ENCODE assay signal across 8 mouse cellular contexts in the genomic region with DNA sequence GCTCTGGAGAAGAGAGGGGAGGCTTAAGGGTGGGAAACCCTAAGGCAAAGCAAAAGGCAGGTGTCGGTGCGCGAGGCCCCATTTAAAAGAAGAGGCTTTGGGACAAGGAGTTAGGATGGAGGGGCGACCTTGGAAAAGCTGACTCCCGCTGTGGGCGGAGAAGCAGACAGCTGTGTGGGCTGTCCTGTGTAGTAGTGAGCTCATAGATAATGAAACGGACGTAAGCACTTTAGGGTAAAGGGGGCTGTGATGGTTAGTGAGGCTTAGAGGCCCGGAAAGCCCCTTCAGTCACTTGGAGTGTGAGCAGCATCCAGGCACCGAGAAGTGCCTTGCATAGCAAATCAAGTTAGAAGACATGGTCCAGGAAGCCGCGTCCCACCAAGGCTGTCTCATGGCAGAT. TPM values are rescaled to one million over a fixed set of nuclear protein-coding genes. Genes with fewer than 3 reads are reported as not detected.
DNase-seq lines count a peak whose midpoint lies in the region; ATAC-seq and TF ChIP-seq lines count a peak whose summit lies in the region.

Gene Nat9 (minus strand): TSS at position 167 of the 400 bp plus-strand sequence.

- 0 out of 2 replicates have a peak, but pooled peaks cover 4% of the 10 kb centered on the region for H3K4me1 ChIP-seq in lung, embryonic 14.5 days (ENCODE audit: insufficient read depth)
- peaks cover 19% of the 10 kb centered on the region for H3K4me1 ChIP-seq in midbrain, embryonic 13.5 days (replicated peaks)

- peak within 1 kb of the TSS; percentile 70 for H3K27ac ChIP-seq in lung, embryonic 14.5 days (ENCODE audit: low read depth)
- H3K27ac ChIP-seq in midbrain, embryonic 13.5 days, result peak within 1 kb of the TSS; percentile 84

- H3K9ac ChIP-seq in lung, embryonic 14.5 days, result peak within 1 kb of the TSS; percentile 67
- H3K9ac ChIP-seq in midbrain, embryonic 13.5 days (replicated peaks), result peak within 1 kb of the TSS; percentile 81

- WGBS in lung, embryonic 14.5 days, result 7% methylated on average over 12 of the region's 12 CpGs
- 7% methylated on average over 12 of the region's 12 CpGs for WGBS in large intestine, adult 2 months
- WGBS in midbrain, embryonic 13.5 days, result 9% methylated on average over 12 of the region's 12 CpGs

- peak; percentile 27; the same call in 1 of the 2 replicates for ATAC-seq in lung, embryonic 14.5 days (ENCODE audit: insufficient read depth)
- peak; percentile 51 for ATAC-seq in midbrain, embryonic 13.5 days

- H3K27me3 ChIP-seq in lung, embryonic 14.5 days (ENCODE audit: insufficient read depth, low read length), result no peaks in the 10 kb centered on the region
- H3K27me3 ChIP-seq in midbrain, embryonic 13.5 days, result no peaks in the 10 kb centered on the region

- no peak for DNase-seq in lung, embryonic 14.5 days
- no peak for DNase-seq in lung, adult 18-20 months
- DNase-seq in adrenal gland, postnatal 4 days (ENCODE audit: low spot score in 2 of 2), result no peak
- DNase-seq in gastrocnemius, postnatal 4 days (ENCODE audit: low spot score in 2 of 2), result no peak
- no peak for DNase-seq in large intestine, adult 2 months (ENCODE audit: low read depth, low spot score)
- DNase-seq in urinary bladder, postnatal 14 days (ENCODE audit: low spot score), result no peak
- DNase-seq in lung, postnatal 14 days, result no peak

- H3K9me3 ChIP-seq in lung, embryonic 14.5 days (ENCODE audit: low read depth, low read length), result no peaks in the 10 kb centered on the region
- no peaks in the 10 kb centered on the region for H3K9me3 ChIP-seq in midbrain, embryonic 13.5 days

- TF ChIP-seq CTCF in lung, embryonic 14.5 days (IDR thresholded peaks at IDR 0.05; ENCODE audit: low read depth), result no peak

- H3K36me3 ChIP-seq in lung, embryonic 14.5 days (ENCODE audit: insufficient read depth), result no peaks in the 10 kb centered on the region
- peaks cover 9% of the 10 kb centered on the region for H3K36me3 ChIP-seq in midbrain, embryonic 13.5 days

- H3K4me2 ChIP-seq in lung, embryonic 14.5 days, result peak within 1 kb of the TSS; percentile 91
- H3K4me2 ChIP-seq in midbrain, embryonic 13.5 days (replicated peaks), result peak within 1 kb of the TSS; percentile 90

- peak within 1 kb of the TSS; percentile 60 for H3K4me3 ChIP-seq in lung, embryonic 14.5 days (ENCODE audit: low read depth, low read length)
- H3K4me3 ChIP-seq in midbrain, embryonic 13.5 days (replicated peaks), result peak within 1 kb of the TSS; percentile 61

RNA-seq across cellular contexts. Expression of gene Nat9, which starts in this region (rescaled TPM):
- polyA plus RNA-seq in lung, embryonic 14.5 days (2014; fragmentation: Nextera tagmentation; extraction: Ambion mirVana), result 17.9 and 18.7 TPM in 2 replicates
- total RNA-seq in adrenal gland, postnatal 4 days (2021), result 10 to 100 TPM; 21.6 to 22.1 TPM
- total RNA-seq in gastrocnemius, postnatal 4 days (2021), result 10 to 100 TPM; 16.4 to 17.9 TPM
- 25.3 and 25.4 TPM in 2 replicates for polyA plus RNA-seq in large intestine, adult 2 months (2012; rRNA removed)
- polyA plus RNA-seq in midbrain, embryonic 13.5 days (2015; fragmentation: Nextera tagmentation; extraction: Ambion mirVana), result 20.9 and 23.7 TPM in 2 replicates
